Mouse (Mus musculus) embryonic fibroblast, embryonic 13.5 days (primary cell): ENCODE measurements around the gene Gm20388. TPM values are rescaled to one million over a fixed set of nuclear protein-coding genes. Genes with fewer than 3 reads are reported as not detected.

Experiments
- H3K27ac ChIP-seq: 2 replicates; pipeline ENCODE4 v1.5.1; 2012; ENCODE audit warnings: low read length, control low read depth, inconsistent platforms; ENCODE audit not compliant: insufficient read depth
- H3K4me1 ChIP-seq: 2 replicates; pipeline ENCODE4 v1.6.1; 2011; ENCODE audit warnings: low read length; ENCODE audit not compliant: control insufficient read depth, insufficient read depth
- H3K4me3 ChIP-seq: 2 replicates; pipeline ENCODE4 v1.5.1; 2011; ENCODE audit warnings: mild to moderate bottlenecking, control low read depth, low read length; ENCODE audit not compliant: insufficient read depth
- CTCF ChIP-seq: IDR thresholded peaks from 2 replicates; pipeline ENCODE4 v1.5.1; 2011; ENCODE audit warnings: mild to moderate bottlenecking, control low read depth, low read length, moderate library complexity, borderline replicate concordance; ENCODE audit not compliant: insufficient read depth
- POLR2A ChIP-seq: IDR thresholded peaks from 2 replicates; pipeline ENCODE4 v1.6.1; 2011; ENCODE audit warnings: low read depth, mild to moderate bottlenecking, control low read depth, low read length, moderate library complexity
- polyA plus RNA-seq: library from polyadenylated mRNA; stranded (reverse); fragments of >200 nt; gene quantifications from 2 replicates; pipeline ENCODE4 v1.2.4, GENCODE M21; 2011; ENCODE audit warnings: low read depth; ENCODE audit not compliant: missing spikeins, insufficient read length

The Gm20388 gene
- polyA plus RNA-seq, 1 experiment, result 82.8 TPM

- no peak overlapping the region for H3K27ac ChIP-seq
These were observed 1887.8 kb downstream of the Gm20388 start for GRCm38 (mm10) chr8:121798401-121798800.

DNA sequence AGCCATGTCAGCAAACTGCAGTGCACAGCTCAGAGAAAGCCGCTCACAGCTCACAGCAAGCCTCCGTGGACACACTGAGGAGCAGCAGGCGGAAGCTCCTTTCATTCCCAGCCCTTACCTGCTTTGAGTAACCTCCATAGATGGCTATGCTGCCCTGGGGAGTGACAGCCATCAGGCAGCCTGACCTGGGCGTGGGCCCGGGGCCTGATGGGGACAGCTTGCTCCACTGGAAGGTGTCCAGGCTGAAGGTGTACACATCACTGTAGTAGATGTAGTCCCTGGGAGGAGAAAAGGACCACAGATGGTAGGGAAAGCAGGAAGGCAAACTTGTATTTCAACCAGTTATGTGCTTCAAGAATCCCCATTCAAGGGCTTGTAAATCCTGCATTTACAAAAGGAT lies 1894.2 kb downstream of the Gm20388 start:
- Histone ChIP-seq H3K4me1 (no peaks in the 10 kb centered on the region), H3K27ac (no peak overlapping the region), H3K4me3 (no peak overlapping the region)
- TF ChIP-seq CTCF (no peak), POLR2A (no peak)

More at GRCm38 (mm10) chr8:121798401-121798800, 1887.8 kb downstream of the Gm20388 start:
- Histone ChIP-seq H3K4me1 (no peaks in the 10 kb centered on the region), H3K4me3 (no peak overlapping the region)
- TF ChIP-seq POLR2A (no peak), CTCF (no peak)

GRCm38 (mm10) chr8:121806126-121806525 lies 1895.5 kb downstream of the Gm20388 start:
- TF ChIP-seq CTCF (no peak), POLR2A (no peak)
- H3K4me3 ChIP-seq, result no peak overlapping the region
- H3K4me1 ChIP-seq, result no peaks in the 10 kb centered on the region
- no peak overlapping the region for H3K27ac ChIP-seq

- no peak overlapping the region for H3K27ac ChIP-seq
- no peak overlapping the region for H3K4me3 ChIP-seq
- TF ChIP-seq CTCF (peak; percentile 26; the same call in 1 of the 2 replicates), POLR2A (no peak)
- no peaks in the 10 kb centered on the region for H3K4me1 ChIP-seq
These were observed 1897.4 kb downstream of the Gm20388 start for GRCm38 (mm10) chr8:121808032-121808431.

GRCm38 (mm10) chr8:121809524-121810155 lies 1899.0 kb downstream of the Gm20388 start:
- Histone ChIP-seq H3K4me3 (no peak overlapping the region), H3K4me1 (no peaks in the 10 kb centered on the region), H3K27ac (no peak overlapping the region)
- TF ChIP-seq CTCF, result no peak
- TF ChIP-seq POLR2A, result no peak

DNA sequence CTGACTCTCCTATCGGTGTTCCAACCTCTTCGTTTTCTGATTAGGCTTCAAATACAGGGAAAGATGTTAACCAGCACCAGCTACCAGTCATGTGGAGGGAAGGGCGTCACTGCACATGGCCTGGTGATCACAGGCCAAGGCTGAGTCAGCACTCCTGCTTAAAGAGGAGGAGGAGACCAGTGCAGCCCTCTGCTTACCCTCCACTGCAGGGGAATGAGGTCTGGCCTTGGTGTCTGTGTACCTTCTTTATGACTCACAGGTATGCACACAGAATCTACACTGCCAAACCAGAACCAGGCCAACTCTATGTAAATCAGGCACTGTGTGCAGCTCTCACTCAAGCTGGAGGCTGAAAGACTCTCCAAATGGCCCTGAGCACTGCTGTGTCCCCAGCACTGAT lies 1900.9 kb downstream of the Gm20388 start:
- H3K4me3 ChIP-seq, result no peak overlapping the region
- H3K27ac ChIP-seq, result no peak overlapping the region
- no peaks in the 10 kb centered on the region for H3K4me1 ChIP-seq
- TF ChIP-seq POLR2A, result no peak
- no peak for TF ChIP-seq CTCF

DNA sequence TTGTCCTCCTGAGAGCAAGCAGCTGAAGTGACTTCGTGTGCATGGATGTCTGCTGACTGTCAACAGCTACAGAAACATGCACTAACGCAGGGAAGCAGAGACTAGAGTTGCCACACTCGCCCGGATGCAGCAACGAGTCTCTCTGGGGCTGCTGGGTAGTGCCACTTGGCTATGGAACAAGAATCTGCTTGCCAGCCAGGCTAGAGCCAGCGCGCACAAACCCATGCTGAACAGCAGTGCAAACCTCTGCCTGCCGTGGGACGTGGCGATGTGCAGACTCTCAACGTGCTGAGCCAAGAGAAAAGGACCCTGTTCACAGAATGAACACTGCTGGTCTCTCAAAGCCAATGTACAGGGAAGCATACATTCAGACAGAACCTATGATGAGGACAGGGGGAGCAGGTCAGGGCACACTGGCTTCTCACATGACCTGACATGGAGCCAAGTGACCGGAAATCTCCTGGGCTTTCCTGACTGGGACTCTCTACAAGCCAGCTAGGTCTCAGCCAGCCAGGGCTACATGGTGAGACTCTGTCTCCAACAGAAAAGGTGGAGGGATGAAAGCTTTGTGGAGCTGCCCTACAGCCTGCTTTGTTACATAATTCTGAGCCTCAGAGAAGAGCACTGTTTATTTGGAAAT lies 1901.4 kb downstream of the Gm20388 start:
- no peak overlapping the region for H3K4me3 ChIP-seq
- no peak for TF ChIP-seq CTCF
- H3K27ac ChIP-seq, result no peak overlapping the region
- no peaks in the 10 kb centered on the region for H3K4me1 ChIP-seq

- no peak for TF ChIP-seq POLR2A
- TF ChIP-seq CTCF, result peak; percentile 67; the same call in 1 of the 2 replicates
- Histone ChIP-seq H3K4me1 (peaks cover 3% of the 10 kb centered on the region; the same call in 1 of the 2 replicates), H3K27ac (no peak overlapping the region), H3K4me3 (no peak overlapping the region)
These were observed 1907.6 kb downstream of the Gm20388 start for GRCm38 (mm10) chr8:121818226-121818625.

GRCm38 (mm10) chr8:121820840-121821239 lies 1910.2 kb downstream of the Gm20388 start:
- TF ChIP-seq POLR2A (no peak), CTCF (no peak)
- Histone ChIP-seq H3K4me3 (no peak overlapping the region), H3K27ac (no peak overlapping the region)

GRCm38 (mm10) chr8:121821320-121821719 lies 1910.7 kb downstream of the Gm20388 start:
- TF ChIP-seq CTCF, result no peak
- TF ChIP-seq POLR2A, result no peak
- Histone ChIP-seq H3K27ac (no peak overlapping the region), H3K4me3 (no peak overlapping the region), H3K4me1 (peaks cover 3% of the 10 kb centered on the region; the same call in 1 of the 2 replicates)

More at GRCm38 (mm10) chr8:121820840-121821239, 1910.2 kb downstream of the Gm20388 start:
- H3K4me1 ChIP-seq, result peaks cover 3% of the 10 kb centered on the region; the same call in 1 of the 2 replicates

- H3K27ac ChIP-seq, result no peak overlapping the region
- TF ChIP-seq POLR2A, result no peak
- no peak for TF ChIP-seq CTCF
- peaks cover 3% of the 10 kb centered on the region; the same call in 1 of the 2 replicates for H3K4me1 ChIP-seq
- H3K4me3 ChIP-seq, result no peak overlapping the region
These were observed 1911.1 kb downstream of the Gm20388 start for GRCm38 (mm10) chr8:121821770-121822169.
